Mouse (Mus musculus): ENCODE results near the gene Cdk5. TPM values are rescaled to one million over a fixed set of nuclear protein-coding genes. Genes with fewer than 3 reads are reported as not detected.
"Not testable (repeated sequence)": the region's sequence is repeated elsewhere in the genome, so short reads cannot be mapped to it uniquely, and the experiment has no call there.

Gene Cdk5
- polyA plus RNA-seq, 1 experiment from 2014 or later: 48.6 TPM

DNA sequence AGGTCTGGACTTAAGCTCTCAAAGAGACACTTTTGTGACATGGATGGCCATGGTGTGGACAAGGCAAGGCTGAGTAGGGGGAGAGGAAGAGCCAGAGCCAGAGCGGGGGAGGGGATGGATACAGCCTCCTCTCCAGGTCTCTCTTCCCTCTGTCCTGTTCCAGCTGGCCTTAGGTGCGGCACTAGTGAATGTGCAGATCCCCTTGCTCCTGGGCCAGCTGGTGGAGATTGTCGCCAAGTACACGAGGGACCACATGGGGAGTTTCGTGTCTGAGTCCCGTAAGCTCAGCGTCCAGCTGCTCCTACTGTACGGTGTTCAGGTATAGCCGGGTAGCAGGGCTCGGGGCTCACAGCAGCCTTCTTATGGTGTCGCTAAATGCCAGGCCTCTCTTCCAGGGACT lies 23.0 kb downstream of the Cdk5 start:
- no peak overlapping the region for H3K9ac ChIP-seq (ENCODE audit: low read length)
- WGBS: 84% methylated on average over 11 of the region's 11 CpGs
- no peaks in the 10 kb centered on the region for H3K9me3 ChIP-seq (ENCODE audit: control insufficient read depth, low read length)
- DNase-seq (ENCODE audit: low spot score): no peak
- H3K4me2 ChIP-seq (ENCODE audit: low read depth, severe bottlenecking): no peak overlapping the region
- H3K4me1 ChIP-seq (ENCODE audit: control insufficient read depth, insufficient read depth, low read length): no peaks in the 10 kb centered on the region
- peaks cover 2% of the 10 kb centered on the region; the same call in 1 of the 2 replicates for H3K36me3 ChIP-seq (ENCODE audit: control insufficient read depth, insufficient read depth, low read length)
- no peaks in the 10 kb centered on the region for H3K27me3 ChIP-seq (ENCODE audit: control insufficient read depth, insufficient read depth, low read length)
- H3K27ac ChIP-seq (replicated peaks; ENCODE audit: low read depth, low read length): no peak overlapping the region
- no peak for ATAC-seq (ENCODE audit: insufficient number of reproducible peaks, low FRiP score, low TSS enrichment, low read depth)
- H3K4me3 ChIP-seq (ENCODE audit: low read depth, low read length): no peak overlapping the region

DNA sequence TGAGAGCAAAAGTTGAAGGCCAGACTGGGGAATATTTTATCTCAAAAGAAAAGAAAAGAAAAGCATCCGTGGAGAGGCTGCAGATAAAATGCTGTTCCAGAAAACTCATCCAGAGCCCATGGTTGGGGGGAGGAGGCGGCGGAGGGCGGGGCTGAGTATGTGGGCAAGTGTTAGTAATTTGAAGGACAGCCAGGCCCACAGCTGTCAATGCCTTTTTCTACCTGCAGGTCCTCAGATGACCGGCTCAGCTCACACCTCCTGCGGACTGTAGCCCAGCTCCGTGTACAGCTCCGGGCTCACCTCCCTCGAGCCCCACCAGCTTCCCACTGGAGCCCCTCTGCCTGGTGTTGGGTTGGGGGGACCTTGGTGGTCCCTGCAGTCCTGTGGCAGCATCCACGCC lies 23.6 kb downstream of the Cdk5 start:
- no peaks in the 10 kb centered on the region for H3K4me1 ChIP-seq (ENCODE audit: control insufficient read depth, insufficient read depth, low read length)
- H3K4me2 ChIP-seq (ENCODE audit: low read depth, severe bottlenecking): no peak overlapping the region
- ATAC-seq (ENCODE audit: insufficient number of reproducible peaks, low FRiP score, low TSS enrichment, low read depth) (no peak), DNase-seq (ENCODE audit: low spot score) (no peak)
- H3K4me3 ChIP-seq (ENCODE audit: low read depth, low read length): no peak overlapping the region
- no peak overlapping the region for H3K27ac ChIP-seq (replicated peaks; ENCODE audit: low read depth, low read length)
- no peak overlapping the region for H3K9ac ChIP-seq (ENCODE audit: low read length)
- peaks cover 2% of the 10 kb centered on the region; the same call in 1 of the 2 replicates for H3K36me3 ChIP-seq (ENCODE audit: control insufficient read depth, insufficient read depth, low read length)
- WGBS: 86% methylated on average over 10 of the region's 10 CpGs
- H3K9me3 ChIP-seq (ENCODE audit: control insufficient read depth, low read length): no peaks in the 10 kb centered on the region
- H3K27me3 ChIP-seq (ENCODE audit: control insufficient read depth, insufficient read depth, low read length): no peaks in the 10 kb centered on the region

DNA sequence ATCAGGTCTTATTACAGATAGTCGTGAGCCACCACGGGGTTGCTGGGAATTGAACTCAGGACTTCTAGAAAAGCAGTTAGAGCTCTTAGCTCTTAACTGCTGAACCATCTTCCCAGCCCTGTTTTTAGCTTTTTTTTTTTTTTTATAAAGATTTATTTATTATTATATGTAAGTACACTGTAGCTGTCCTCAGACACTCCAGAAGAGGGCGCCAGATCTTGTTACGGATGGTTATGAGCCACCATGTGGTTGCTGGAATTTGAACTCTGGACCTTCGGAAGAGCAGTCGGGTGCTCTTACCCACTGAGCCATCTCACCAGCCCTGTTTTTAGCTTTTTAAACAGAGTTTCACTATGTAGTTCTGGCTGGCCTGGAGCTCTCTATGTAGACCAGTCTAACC lies 27.1 kb downstream of the Cdk5 start:
- not testable (repeated sequence) for DNase-seq (ENCODE audit: low spot score); H3K9ac ChIP-seq (ENCODE audit: low read length); H3K27ac ChIP-seq (replicated peaks; ENCODE audit: low read depth, low read length); H3K27me3 ChIP-seq (ENCODE audit: control insufficient read depth, insufficient read depth, low read length); H3K4me1 ChIP-seq (ENCODE audit: control insufficient read depth, insufficient read depth, low read length); H3K36me3 ChIP-seq (ENCODE audit: control insufficient read depth, insufficient read depth, low read length); H3K9me3 ChIP-seq (ENCODE audit: control insufficient read depth, low read length); H3K4me2 ChIP-seq (ENCODE audit: low read depth, severe bottlenecking); H3K4me3 ChIP-seq (ENCODE audit: low read depth, low read length); ATAC-seq (ENCODE audit: insufficient number of reproducible peaks, low FRiP score, low TSS enrichment, low read depth)
- 92% methylated on average over 6 of the region's 6 CpGs for WGBS

DNA sequence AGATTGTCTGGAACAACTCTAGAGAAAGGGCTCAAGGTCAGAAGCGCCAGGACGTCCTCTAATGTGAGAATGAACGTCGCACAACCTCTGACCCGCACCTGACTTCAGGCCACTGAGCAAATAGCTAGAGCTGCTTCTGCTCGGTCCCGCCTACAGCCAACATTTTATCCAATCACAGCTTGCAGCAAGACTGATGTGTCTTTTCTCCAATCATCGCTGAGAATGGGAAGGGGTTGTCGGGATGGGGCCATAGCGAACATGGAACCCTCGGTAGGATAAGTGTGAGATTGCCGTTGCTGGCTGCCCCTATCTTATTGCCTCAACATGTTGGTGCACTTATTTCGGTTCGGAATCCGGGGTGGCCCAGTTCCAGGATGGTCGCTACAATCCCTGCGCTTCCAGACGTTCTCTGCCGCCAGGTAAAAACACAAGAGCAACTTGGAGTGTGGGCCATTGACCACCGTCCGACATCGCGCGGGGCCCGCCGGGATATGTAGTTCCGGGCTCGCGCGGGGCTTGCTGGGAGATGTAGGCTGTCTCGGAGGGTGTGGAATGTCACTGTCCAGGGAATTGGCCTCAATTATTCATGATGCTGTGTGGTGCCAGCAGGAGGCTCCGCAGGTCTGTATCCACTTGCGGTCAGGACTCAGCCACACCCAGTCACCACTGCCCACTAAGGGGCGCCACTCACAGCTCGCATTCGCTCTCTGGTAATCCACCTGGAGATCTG lies 29.0 kb downstream of the Cdk5 start:
- Histone ChIP-seq H3K27ac (replicated peaks; ENCODE audit: low read depth, low read length) (peak overlapping the region; percentile 30; the same call in 1 of the 2 replicates), H3K9ac (ENCODE audit: low read length) (peak overlapping the region; percentile 52), H3K36me3 (ENCODE audit: control insufficient read depth, insufficient read depth, low read length) (no peaks in the 10 kb centered on the region), H3K27me3 (ENCODE audit: control insufficient read depth, insufficient read depth, low read length) (no peaks in the 10 kb centered on the region), H3K4me1 (ENCODE audit: control insufficient read depth, insufficient read depth, low read length) (peaks cover 7% of the 10 kb centered on the region; the same call in 1 of the 2 replicates), H3K4me2 (ENCODE audit: low read depth, severe bottlenecking) (peak overlapping the region; percentile 53), H3K9me3 (ENCODE audit: control insufficient read depth, low read length) (no peaks in the 10 kb centered on the region), H3K4me3 (ENCODE audit: low read depth, low read length) (peak overlapping the region; percentile 59)
- 1% methylated on average over 36 of the region's 36 CpGs for WGBS
- DNase-seq (ENCODE audit: low spot score) (peak; percentile 96), ATAC-seq (ENCODE audit: insufficient number of reproducible peaks, low FRiP score, low TSS enrichment, low read depth) (peak; percentile 95)

DNA sequence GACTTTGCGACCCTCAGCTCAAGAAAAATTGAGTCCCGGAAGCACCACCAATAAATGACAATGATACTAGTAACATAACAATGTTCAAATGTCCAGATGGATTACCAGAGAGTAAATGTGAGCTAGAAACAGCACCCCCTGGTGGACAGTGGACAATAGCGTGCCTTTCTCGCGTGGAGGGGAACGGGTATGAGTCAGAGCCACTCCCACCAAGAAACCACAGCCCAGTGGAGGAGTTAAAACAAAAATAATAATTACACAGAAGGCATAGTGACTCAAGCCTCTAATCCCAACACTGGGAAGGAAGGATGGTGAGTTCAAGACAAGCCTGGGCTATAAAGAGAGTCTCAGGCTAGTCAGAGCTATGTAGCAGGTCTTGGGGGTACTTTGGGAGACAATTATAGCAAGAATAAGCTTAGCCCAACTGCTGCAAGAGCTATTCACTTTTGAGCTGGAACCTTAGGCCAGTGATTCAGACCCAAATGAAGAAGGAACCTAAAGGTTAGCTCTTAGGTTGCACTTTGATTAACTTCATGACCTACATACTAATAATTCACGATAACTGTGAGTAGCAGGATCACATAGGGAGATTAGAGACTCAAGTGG lies 29.8 kb downstream of the Cdk5 start, which contains the start of gene Abcb8:
Gene Abcb8 (plus strand): TSS at position 272 of the 606 bp plus-strand sequence.
- H3K36me3 ChIP-seq (ENCODE audit: control insufficient read depth, insufficient read depth, low read length): no peaks in the 10 kb centered on the region

DNA sequence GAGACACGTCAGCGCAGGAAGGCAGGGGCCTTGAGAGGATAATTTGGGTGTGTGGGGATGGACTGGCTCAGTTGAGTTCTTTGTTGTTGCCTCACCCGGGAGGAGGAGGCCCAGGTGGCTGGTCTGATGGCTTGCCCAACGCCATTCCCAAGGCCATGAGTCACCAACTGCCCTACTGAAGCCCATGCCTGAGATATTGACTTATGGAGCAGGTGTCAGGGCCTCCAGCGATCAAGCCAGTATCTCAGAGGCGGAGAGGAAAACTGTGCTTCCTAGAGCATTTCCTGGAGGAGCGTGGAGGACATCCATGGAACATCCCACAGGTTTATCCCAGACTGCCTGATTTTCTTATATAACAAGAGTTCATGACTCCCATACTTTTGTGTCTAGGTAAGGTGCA lies 30.6 kb downstream of the Cdk5 start:
- 0 out of 2 replicates have a peak, but pooled peaks cover 2% of the 10 kb centered on the region for H3K27me3 ChIP-seq (ENCODE audit: control insufficient read depth, insufficient read depth, low read length)
- no peak overlapping the region for H3K4me3 ChIP-seq (ENCODE audit: low read depth, low read length)
- ATAC-seq (ENCODE audit: insufficient number of reproducible peaks, low FRiP score, low TSS enrichment, low read depth) (no peak), DNase-seq (ENCODE audit: low spot score) (no peak)
- no peaks in the 10 kb centered on the region for H3K9me3 ChIP-seq (ENCODE audit: control insufficient read depth, low read length)
- no peak overlapping the region for H3K4me2 ChIP-seq (ENCODE audit: low read depth, severe bottlenecking)
- H3K9ac ChIP-seq (ENCODE audit: low read length): no peak overlapping the region
- H3K36me3 ChIP-seq (ENCODE audit: control insufficient read depth, insufficient read depth, low read length): no peaks in the 10 kb centered on the region
- no peak overlapping the region for H3K27ac ChIP-seq (replicated peaks; ENCODE audit: low read depth, low read length)
- WGBS: 78% methylated on average over 7 of the region's 7 CpGs
- H3K4me1 ChIP-seq (ENCODE audit: control insufficient read depth, insufficient read depth, low read length): peaks cover 7% of the 10 kb centered on the region; the same call in 1 of the 2 replicates

More for the DNA sequence above, 29.8 kb downstream of the Cdk5 start, which contains the start of gene Abcb8:
- H3K9me3 ChIP-seq (ENCODE audit: control insufficient read depth, low read length): no peaks in the 10 kb centered on the region
- peak within 1 kb of the TSS; percentile 53 for H3K4me2 ChIP-seq (ENCODE audit: low read depth, severe bottlenecking)
- H3K27ac ChIP-seq (replicated peaks; ENCODE audit: low read depth, low read length): peak within 1 kb of the TSS; percentile 30; the same call in 1 of the 2 replicates
- H3K4me3 ChIP-seq (ENCODE audit: low read depth, low read length): peak within 1 kb of the TSS; percentile 59
- peak within 1 kb of the TSS; percentile 52 for H3K9ac ChIP-seq (ENCODE audit: low read length)
- ATAC-seq (ENCODE audit: insufficient number of reproducible peaks, low FRiP score, low TSS enrichment, low read depth) (no peak), DNase-seq (ENCODE audit: low spot score) (peak; percentile 82)
- H3K27me3 ChIP-seq (ENCODE audit: control insufficient read depth, insufficient read depth, low read length): 0 out of 2 replicates have a peak, but pooled peaks cover 2% of the 10 kb centered on the region
- WGBS: 21% methylated on average over 7 of the region's 7 CpGs
- peaks cover 7% of the 10 kb centered on the region; the same call in 1 of the 2 replicates for H3K4me1 ChIP-seq (ENCODE audit: control insufficient read depth, insufficient read depth, low read length)

DNA sequence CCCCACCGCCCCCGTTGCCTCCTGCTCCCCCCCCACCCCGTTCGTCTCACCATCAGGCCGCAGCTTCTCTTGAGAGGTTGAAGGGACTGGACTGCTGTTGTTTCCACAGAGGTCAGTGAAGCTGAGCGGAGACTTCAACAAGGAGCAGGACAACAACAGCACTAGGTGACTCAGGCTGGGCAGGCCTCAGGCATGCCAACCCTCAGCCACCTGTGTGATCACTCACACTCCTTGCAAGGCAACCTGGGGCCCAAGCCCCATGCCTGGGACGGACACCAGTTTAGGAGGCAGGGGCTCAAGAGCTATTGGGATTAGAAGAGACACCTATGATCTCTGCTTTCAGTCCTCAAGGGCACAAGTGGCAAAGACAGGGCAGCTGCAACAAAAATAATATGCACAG lies 31.5 kb downstream of the Cdk5 start, which contains the start of gene Atg9b:
Gene Atg9b (minus strand): TSS at position 280 of the 400 bp plus-strand sequence.
- H3K36me3 ChIP-seq (ENCODE audit: control insufficient read depth, insufficient read depth, low read length): no peaks in the 10 kb centered on the region
- no peak within 1 kb of the TSS for H3K27ac ChIP-seq (replicated peaks; ENCODE audit: low read depth, low read length)
- no peak within 1 kb of the TSS for H3K4me2 ChIP-seq (ENCODE audit: low read depth, severe bottlenecking)
- ATAC-seq (ENCODE audit: insufficient number of reproducible peaks, low FRiP score, low TSS enrichment, low read depth) (no peak), DNase-seq (ENCODE audit: low spot score) (no peak)
- no peak within 1 kb of the TSS for H3K4me3 ChIP-seq (ENCODE audit: low read depth, low read length)
- H3K9ac ChIP-seq (ENCODE audit: low read length): no peak within 1 kb of the TSS
- H3K27me3 ChIP-seq (ENCODE audit: control insufficient read depth, insufficient read depth, low read length): 0 out of 2 replicates have a peak, but pooled peaks cover 5% of the 10 kb centered on the region
- H3K9me3 ChIP-seq (ENCODE audit: control insufficient read depth, low read length): no peaks in the 10 kb centered on the region
- peaks cover 12% of the 10 kb centered on the region; the same call in 1 of the 2 replicates for H3K4me1 ChIP-seq (ENCODE audit: control insufficient read depth, insufficient read depth, low read length)
- 89% methylated on average over 7 of the region's 7 CpGs for WGBS

DNA sequence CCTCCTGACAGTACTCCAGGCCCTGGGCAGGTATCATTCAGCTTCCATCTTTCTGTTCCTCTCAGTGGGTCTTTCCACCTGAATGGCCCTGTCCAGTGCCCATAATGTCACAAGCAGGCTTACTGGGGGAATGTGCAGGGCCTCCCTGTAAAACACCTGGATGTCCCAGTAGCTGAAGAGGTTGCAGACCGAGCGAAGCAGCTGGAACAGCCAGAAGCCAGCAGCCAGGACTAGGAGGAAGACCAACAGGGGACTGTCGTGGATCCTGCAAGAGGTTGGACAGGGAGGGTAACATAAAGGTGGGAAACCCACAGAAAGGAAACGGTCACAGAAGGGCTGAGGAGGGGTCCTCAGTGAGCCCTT lies 33.7 kb downstream of the Cdk5 start:
- DNase-seq (ENCODE audit: low spot score): no peak
- H3K36me3 ChIP-seq (ENCODE audit: control insufficient read depth, insufficient read depth, low read length): no peaks in the 10 kb centered on the region
- 72% methylated on average over 4 of the region's 4 CpGs for WGBS
- no peak overlapping the region for H3K4me2 ChIP-seq (ENCODE audit: low read depth, severe bottlenecking)
- ATAC-seq (ENCODE audit: insufficient number of reproducible peaks, low FRiP score, low TSS enrichment, low read depth): no peak
- no peaks in the 10 kb centered on the region for H3K9me3 ChIP-seq (ENCODE audit: control insufficient read depth, low read length)
- H3K9ac ChIP-seq (ENCODE audit: low read length): no peak overlapping the region
- peaks cover 12% of the 10 kb centered on the region; the same call in 1 of the 2 replicates for H3K4me1 ChIP-seq (ENCODE audit: control insufficient read depth, insufficient read depth, low read length)
- no peak overlapping the region for H3K4me3 ChIP-seq (ENCODE audit: low read depth, low read length)
- H3K27me3 ChIP-seq (ENCODE audit: control insufficient read depth, insufficient read depth, low read length): 0 out of 2 replicates have a peak, but pooled peaks cover 5% of the 10 kb centered on the region
- H3K27ac ChIP-seq (replicated peaks; ENCODE audit: low read depth, low read length): no peak overlapping the region
